Mouse (Mus musculus) telencephalon, adult 2 months (tissue): ENCODE data around the gene Unc13c.

ENCODE experiments used
- DNase-seq: peaks from one replicate; pipeline ENCODE4 v3.0.0-alpha.2; 2011; ENCODE audit warnings: low read depth, low spot score

The Unc13c gene

GRCm38 (mm10) chr9:73968641-73969121, at the start of gene Unc13c:
TSS of gene Unc13c (minus strand) at chr9:73968966.
- peak; percentile 27 for DNase-seq

- DNase-seq = no peak
Measured at GRCm38 (mm10) chr9:74007976-74008686, 39.4 kb upstream of the Unc13c start.

- no peak for DNase-seq
Measured at GRCm38 (mm10) chr9:74002388-74002990, 33.7 kb upstream of the Unc13c start.

GRCm38 (mm10) chr9:73988096-73988495, 19.3 kb upstream of the Unc13c start:
- no peak for DNase-seq

- no peak for DNase-seq
Measured at GRCm38 (mm10) chr9:73987236-73987635, 18.5 kb upstream of the Unc13c start.

- no peak for DNase-seq
Measured at GRCm38 (mm10) chr9:73982597-73983344, 14.0 kb upstream of the Unc13c start.

- DNase-seq = no peak
Measured at GRCm38 (mm10) chr9:73972327-73972988, 3.7 kb upstream of the Unc13c start.

- DNase-seq = no peak
Measured at GRCm38 (mm10) chr9:73970717-73971116, 2.0 kb upstream of the Unc13c start.

GRCm38 (mm10) chr9:73965322-73965915, 3.3 kb downstream of the Unc13c start:
- no peak for DNase-seq

- no peak for DNase-seq
Measured at GRCm38 (mm10) chr9:73962471-73962870, 6.3 kb downstream of the Unc13c start.

GRCm38 (mm10) chr9:73952331-73952730, 16.4 kb downstream of the Unc13c start:
- DNase-seq = no peak

GRCm38 (mm10) chr9:73951586-73951985, 17.2 kb downstream of the Unc13c start:
- no peak for DNase-seq

GRCm38 (mm10) chr9:73934844-73935243, 33.9 kb downstream of the Unc13c start:
- peak; percentile 21 for DNase-seq

- DNase-seq = no peak
Measured at GRCm38 (mm10) chr9:73931988-73932387, 36.8 kb downstream of the Unc13c start.

GRCm38 (mm10) chr9:73927276-73927675, 41.5 kb downstream of the Unc13c start:
- DNase-seq = no peak

- no peak for DNase-seq
Measured at GRCm38 (mm10) chr9:73922449-73923115, 46.2 kb downstream of the Unc13c start.

- DNase-seq = no peak
Measured at GRCm38 (mm10) chr9:73905959-73906358, 62.8 kb downstream of the Unc13c start.

GRCm38 (mm10) chr9:73898516-73898915, 70.2 kb downstream of the Unc13c start:
- DNase-seq = no peak

GRCm38 (mm10) chr9:73896210-73896609, 72.6 kb downstream of the Unc13c start:
- peak; percentile 36 for DNase-seq

- no peak for DNase-seq
Measured at GRCm38 (mm10) chr9:73883587-73883986, 85.2 kb downstream of the Unc13c start.

- DNase-seq = peak; percentile 17
Measured at GRCm38 (mm10) chr9:73883143-73883542, 85.6 kb downstream of the Unc13c start.
